Mouse (Mus musculus): ENCODE data around the gene Tomt. TPM values are rescaled to one million over a fixed set of nuclear protein-coding genes. Genes with fewer than 3 reads are reported as not detected.
A peak's percentile ranks its signal among the peaks of the same experiment; 100 is the strongest.

The Tomt gene
- total and polyA plus RNA-seq, 3 experiments: not detected

DNA sequence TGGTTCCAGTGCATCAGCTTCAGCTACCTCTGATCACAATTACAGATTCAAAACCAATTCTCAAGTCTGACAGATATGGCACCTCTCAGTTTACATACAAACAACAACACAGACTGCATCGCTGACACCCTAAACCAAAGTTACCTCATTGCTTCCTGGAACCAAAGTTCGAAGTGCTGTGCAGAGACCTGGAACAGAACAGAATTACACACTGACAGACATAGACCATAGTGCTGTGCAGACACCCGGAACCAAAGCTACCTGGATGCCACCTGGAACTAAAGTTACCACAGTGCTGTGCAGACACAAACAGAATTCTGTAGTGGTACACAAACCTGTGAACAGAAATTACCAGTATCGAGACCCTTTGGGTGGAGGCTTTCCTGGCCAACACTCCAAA is 33.6 kb upstream of the Tomt start:
- 93% methylated on average over 4 of the region's 4 CpGs for WGBS
- Histone ChIP-seq H3K36me3 (ENCODE audit: control insufficient read depth, insufficient read depth, low read length) (no peaks in the 10 kb centered on the region; the same call in 1 of the 2 replicates), H3K9ac (ENCODE audit: low read depth, low read length) (no peak overlapping the region), H3K79me2 (replicated peaks; ENCODE audit: control insufficient read depth, insufficient read depth, low read length) (no peaks in the 10 kb centered on the region), H3K27me3 (ENCODE audit: control insufficient read depth, insufficient read depth, low read length) (no peaks in the 10 kb centered on the region), H3K4me1 (ENCODE audit: control insufficient read depth, insufficient read depth, low read length) (no peaks in the 10 kb centered on the region; the same call in 1 of the 2 replicates), H3K4me3 (no peak overlapping the region), H3K27ac (no peak overlapping the region)
- no peak for TF ChIP-seq EP300 (IDR thresholded peaks at IDR 0.05; ENCODE audit: insufficient read depth, low read depth, low read length)
- no peak for TF ChIP-seq CTCF (IDR thresholded peaks at IDR 0.05)
- no peak for TF ChIP-seq POLR2A (IDR thresholded peaks at IDR 0.05; ENCODE audit: insufficient read depth, low read depth, low read length)
- DNase-seq: no peak
- intact Hi-C loops (cut with DNase I): no loop called here

DNA sequence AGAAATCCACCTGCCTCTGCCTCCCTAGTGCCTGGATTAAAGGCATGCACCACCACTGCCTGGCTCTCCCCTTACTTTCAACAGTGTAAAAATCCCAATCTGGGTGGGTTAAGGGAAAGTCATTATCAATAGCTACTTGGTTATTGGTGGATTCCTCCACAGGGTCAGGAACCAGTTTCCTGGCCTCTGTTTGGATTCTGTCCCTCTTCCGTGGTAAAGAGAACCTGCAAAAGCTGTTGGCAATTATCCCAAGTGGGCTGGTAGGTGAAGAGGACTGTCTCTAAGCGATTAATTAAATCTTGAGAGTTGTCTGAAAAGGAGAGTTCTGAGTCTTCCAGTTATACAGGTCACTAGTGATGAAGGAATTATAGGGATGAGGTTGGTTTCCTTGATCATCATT is 32.2 kb upstream of the Tomt start:
- intact Hi-C loops (cut with DNase I): no loop called here
- Histone ChIP-seq H3K27me3 (ENCODE audit: control insufficient read depth, insufficient read depth, low read length) (no peaks in the 10 kb centered on the region), H3K36me3 (ENCODE audit: control insufficient read depth, insufficient read depth, low read length) (no peaks in the 10 kb centered on the region; the same call in 1 of the 2 replicates), H3K4me3 (no peak overlapping the region), H3K27ac (no peak overlapping the region), H3K9ac (ENCODE audit: low read depth, low read length) (no peak overlapping the region), H3K4me1 (ENCODE audit: control insufficient read depth, insufficient read depth, low read length) (no peaks in the 10 kb centered on the region; the same call in 1 of the 2 replicates), H3K79me2 (replicated peaks; ENCODE audit: control insufficient read depth, insufficient read depth, low read length) (peaks cover 2% of the 10 kb centered on the region)
- no peak for DNase-seq
- WGBS: 65% methylated on average over 2 of the region's 2 CpGs
- no peak for TF ChIP-seq EP300 (IDR thresholded peaks at IDR 0.05; ENCODE audit: insufficient read depth, low read depth, low read length)

DNA sequence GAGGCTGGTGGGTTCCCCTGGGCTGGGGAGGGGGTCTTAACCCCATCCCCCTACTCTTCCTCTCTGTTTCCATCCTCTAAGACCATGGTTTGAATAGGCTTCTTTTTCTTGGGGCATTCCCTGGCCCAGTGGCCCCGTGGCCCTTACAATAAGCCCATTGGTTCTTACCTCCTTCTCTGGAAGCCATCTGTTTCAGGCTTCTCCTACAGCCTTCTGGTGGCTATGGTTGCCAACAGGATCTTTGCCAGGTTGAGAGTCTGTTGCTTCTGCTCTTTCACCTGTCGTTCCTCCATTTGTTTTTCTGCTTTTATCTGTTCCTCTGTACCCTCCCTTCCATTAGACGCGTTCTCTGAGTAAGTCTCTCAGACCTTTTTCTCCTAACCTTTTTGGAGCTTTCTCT is 31.4 kb upstream of the Tomt start:
- WGBS: 76% methylated on average over 4 of the region's 4 CpGs
- peaks cover 2% of the 10 kb centered on the region for H3K79me2 ChIP-seq (replicated peaks; ENCODE audit: control insufficient read depth, insufficient read depth, low read length)
- TF ChIP-seq CTCF (IDR thresholded peaks at IDR 0.05): no peak
- TF ChIP-seq EP300 (IDR thresholded peaks at IDR 0.05; ENCODE audit: insufficient read depth, low read depth, low read length): no peak
- no peak for TF ChIP-seq POLR2A (IDR thresholded peaks at IDR 0.05; ENCODE audit: insufficient read depth, low read depth, low read length)
- no peak for DNase-seq
- H3K27ac ChIP-seq: no peak overlapping the region
- H3K9ac ChIP-seq (ENCODE audit: low read depth, low read length): no peak overlapping the region
- H3K27me3 ChIP-seq (ENCODE audit: control insufficient read depth, insufficient read depth, low read length): no peaks in the 10 kb centered on the region
- H3K4me1 ChIP-seq (ENCODE audit: control insufficient read depth, insufficient read depth, low read length): no peaks in the 10 kb centered on the region; the same call in 1 of the 2 replicates
- no peaks in the 10 kb centered on the region; the same call in 1 of the 2 replicates for H3K36me3 ChIP-seq (ENCODE audit: control insufficient read depth, insufficient read depth, low read length)
- intact Hi-C loops (cut with DNase I): no loop called here
- no peak overlapping the region for H3K4me3 ChIP-seq

DNA sequence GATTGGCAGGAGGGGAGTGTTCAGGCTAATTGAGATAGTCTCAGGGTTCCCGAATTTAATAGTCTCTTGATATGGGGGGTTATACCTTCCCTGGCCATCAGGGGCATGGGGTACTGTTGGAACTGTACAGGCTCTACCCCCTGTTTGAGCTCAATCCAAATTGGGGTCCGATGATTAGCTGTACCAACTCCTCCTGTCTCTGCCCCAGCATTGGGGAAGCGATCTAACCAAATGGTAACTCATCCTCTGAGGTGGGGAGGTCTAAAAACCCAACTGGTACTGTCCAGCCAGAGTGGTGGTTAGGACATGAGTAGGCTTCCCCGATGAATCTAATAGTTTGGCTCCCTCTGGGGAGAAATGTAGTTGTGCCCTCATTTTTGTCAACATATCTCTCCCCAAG is 30.8 kb upstream of the Tomt start:
- DNase-seq: no peak
- H3K79me2 ChIP-seq (replicated peaks; ENCODE audit: control insufficient read depth, insufficient read depth, low read length): peaks cover 2% of the 10 kb centered on the region
- H3K4me1 ChIP-seq (ENCODE audit: control insufficient read depth, insufficient read depth, low read length): no peaks in the 10 kb centered on the region; the same call in 1 of the 2 replicates
- intact Hi-C loops (cut with DNase I): no loop called here
- no peak for TF ChIP-seq CTCF (IDR thresholded peaks at IDR 0.05)
- TF ChIP-seq EP300 (IDR thresholded peaks at IDR 0.05; ENCODE audit: insufficient read depth, low read depth, low read length): no peak
- no peak for TF ChIP-seq POLR2A (IDR thresholded peaks at IDR 0.05; ENCODE audit: insufficient read depth, low read depth, low read length)
- no peak overlapping the region for H3K9ac ChIP-seq (ENCODE audit: low read depth, low read length)
- 93% methylated on average over 4 of the region's 4 CpGs for WGBS
- H3K27me3 ChIP-seq (ENCODE audit: control insufficient read depth, insufficient read depth, low read length): no peaks in the 10 kb centered on the region
- H3K4me3 ChIP-seq: no peak overlapping the region
- no peaks in the 10 kb centered on the region; the same call in 1 of the 2 replicates for H3K36me3 ChIP-seq (ENCODE audit: control insufficient read depth, insufficient read depth, low read length)
- no peak overlapping the region for H3K27ac ChIP-seq

DNA sequence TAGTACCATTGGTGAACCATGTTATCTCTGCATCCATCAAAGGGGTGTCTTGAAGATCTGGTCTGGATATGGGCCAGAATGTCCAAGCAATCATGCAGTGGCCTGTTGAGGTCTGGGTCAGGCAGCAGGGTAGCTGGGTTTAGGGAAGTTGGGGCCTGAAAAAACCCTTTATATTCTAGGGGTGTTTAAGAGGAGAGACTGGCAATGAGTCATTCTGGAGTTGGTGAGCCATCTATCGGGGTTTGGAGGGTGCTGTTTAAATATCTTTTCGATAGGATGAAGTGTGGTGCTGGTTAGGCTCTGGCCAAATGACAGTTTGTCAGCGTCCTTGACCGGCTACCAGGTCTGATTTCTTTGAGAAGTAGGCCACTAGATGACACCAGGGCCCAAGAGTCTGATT is 29.8 kb upstream of the Tomt start:
- H3K27ac ChIP-seq: no peak overlapping the region
- no peaks in the 10 kb centered on the region; the same call in 1 of the 2 replicates for H3K4me1 ChIP-seq (ENCODE audit: control insufficient read depth, insufficient read depth, low read length)
- intact Hi-C loops (cut with DNase I): loop anchor here (2.0 kb wide), 1 partner anchor 129 kb away; the partner anchor contains the start of genes Rnf121, Xndc1 and Xntrpc
- 85% methylated on average over 4 of the region's 4 CpGs for WGBS
- peaks cover 2% of the 10 kb centered on the region for H3K79me2 ChIP-seq (replicated peaks; ENCODE audit: control insufficient read depth, insufficient read depth, low read length)
- DNase-seq: no peak
- no peak overlapping the region for H3K9ac ChIP-seq (ENCODE audit: low read depth, low read length)
- no peaks in the 10 kb centered on the region for H3K27me3 ChIP-seq (ENCODE audit: control insufficient read depth, insufficient read depth, low read length)
- no peak overlapping the region for H3K4me3 ChIP-seq
- H3K36me3 ChIP-seq (ENCODE audit: control insufficient read depth, insufficient read depth, low read length): no peaks in the 10 kb centered on the region; the same call in 1 of the 2 replicates
- TF ChIP-seq EP300 (IDR thresholded peaks at IDR 0.05; ENCODE audit: insufficient read depth, low read depth, low read length) (no peak), POLR2A (IDR thresholded peaks at IDR 0.05; ENCODE audit: insufficient read depth, low read depth, low read length) (no peak), CTCF (IDR thresholded peaks at IDR 0.05) (no peak)

DNA sequence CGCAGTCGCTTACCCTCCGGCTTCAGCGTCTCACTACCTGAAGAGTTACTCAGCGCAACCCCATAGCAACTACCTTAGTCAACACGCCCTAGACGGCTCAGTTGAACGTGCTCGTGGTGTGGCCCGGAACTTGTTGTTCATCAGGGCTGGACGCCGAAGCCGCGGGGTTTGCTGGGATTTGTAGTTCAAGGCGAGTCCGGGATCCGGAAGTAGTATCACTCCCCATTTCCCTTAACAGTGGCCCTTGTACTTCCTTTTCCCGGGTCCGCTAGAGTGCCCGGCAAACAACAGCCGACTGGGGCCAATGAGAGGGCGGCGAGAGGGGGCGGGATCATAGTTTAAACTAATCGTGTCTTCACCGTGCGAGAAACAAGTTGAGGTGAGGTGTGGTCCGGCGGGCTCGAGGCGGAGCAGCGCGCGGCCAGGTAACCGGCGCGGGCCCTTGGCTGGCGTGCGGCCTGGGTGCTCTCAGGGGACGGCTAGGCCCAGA is 27.6 kb upstream of the Tomt start, which contains the start of the genes Lrrc51 and Numa1:
Lrrc51 (minus strand) TSS at position 145 of the 490 bp plus-strand sequence.
Numa1 (plus strand) TSS at position 361 of the 490 bp plus-strand sequence.
- peak within 1 kb of the TSS; percentile 83 for H3K27ac ChIP-seq
- H3K36me3 ChIP-seq (ENCODE audit: control insufficient read depth, insufficient read depth, low read length): no peaks in the 10 kb centered on the region
- H3K4me1 ChIP-seq (ENCODE audit: control insufficient read depth, insufficient read depth, low read length): no peaks in the 10 kb centered on the region; the same call in 1 of the 2 replicates
- H3K79me2 ChIP-seq (replicated peaks; ENCODE audit: control insufficient read depth, insufficient read depth, low read length): peaks cover 2% of the 10 kb centered on the region
- H3K9ac ChIP-seq (ENCODE audit: low read depth, low read length): peak within 1 kb of the TSS; percentile 92
- DNase-seq: peak; percentile 95 to 97
- H3K4me3 ChIP-seq: peak within 1 kb of the TSS; percentile 70
- under 1% methylated on average over 40 of the region's 40 CpGs for WGBS
- intact Hi-C loops (cut with DNase I): loop anchor here (2.0 to 5.0 kb wide), 5 partner anchors 36 to 144 kb away; partner anchors contain the start of genes Il18bp, Rnf121, Xndc1 and Xntrpc
- TF ChIP-seq CTCF (IDR thresholded peaks at IDR 0.05) (no peak), POLR2A (IDR thresholded peaks at IDR 0.05; ENCODE audit: insufficient read depth, low read depth, low read length) (peak; percentile 76), EP300 (IDR thresholded peaks at IDR 0.05; ENCODE audit: insufficient read depth, low read depth, low read length) (0 out of 2 replicates have a peak, but pooled peaks have one; percentile 51)
- no peaks in the 10 kb centered on the region for H3K27me3 ChIP-seq (ENCODE audit: control insufficient read depth, insufficient read depth, low read length)
